Mouse (Mus musculus) CH12.LX (cell line): ENCODE results near the gene Ehmt1. TPM values are rescaled to one million over a fixed set of nuclear protein-coding genes. Genes with fewer than 3 reads are reported as not detected.

Experiments
- DNase-seq: peaks from one replicate; pipeline ENCODE4 v3.0.0-alpha.2; 2013; ENCODE audit errors: extremely low read depth
- H3K27ac ChIP-seq: 2 replicates; pipeline ENCODE4 v1.5.1; 2012; ENCODE audit warnings: low read depth, mild to moderate bottlenecking, control low read depth, moderate library complexity; ENCODE audit not compliant: insufficient read depth
- H3K27me3 ChIP-seq: replicated peaks from 2 replicates; pipeline ENCODE3; 2012; ENCODE audit warnings: inconsistent platforms
- H3K36me3 ChIP-seq, 2 experiments: replicated peaks in 1 of 2; 2 replicates each; pipeline versions ENCODE3 to v1.6.1; 2012; ENCODE audit warnings: inconsistent platforms in 1 of 2, low read length in 1 of 2, mild to moderate bottlenecking in 1 of 2, mixed read lengths in 1 of 2, moderate library complexity in 1 of 2; ENCODE audit not compliant: control insufficient read depth in 1 of 2, insufficient read depth in 1 of 2
- H3K4me1 ChIP-seq, 2 experiments: 2 replicates each; pipeline ENCODE4 v1.6.1; 2012; ENCODE audit warnings: inconsistent platforms in 1 of 2, moderate library complexity in 1 of 2; ENCODE audit not compliant: insufficient read depth in 2 of 2, control insufficient read depth in 1 of 2
- H3K4me2 ChIP-seq: 2 replicates; pipeline ENCODE4 v1.6.1; 2012; ENCODE audit warnings: low read depth, mild to moderate bottlenecking, control low read depth; ENCODE audit not compliant: poor library complexity, insufficient read depth, severe bottlenecking
- H3K4me3 ChIP-seq, 3 experiments: fragments of 150-350 bp in 1 of 3; sonication (generic) in 1 of 3; replicated peaks in 1 of 3; 2 replicates each; pipeline versions ENCODE3 to v1.5.1; 2011 to 2012; ENCODE audit warnings: low read depth in 2 of 3, low read length in 2 of 3, mild to moderate bottlenecking in 2 of 3, moderate library complexity in 2 of 3, control low read depth in 1 of 3, improper control_type of control experiment in 1 of 3, inconsistent platforms in 1 of 3, mixed read lengths in 1 of 3; ENCODE audit not compliant: poor library complexity in 1 of 3
- H3K79me2 ChIP-seq: replicated peaks from 2 replicates; pipeline ENCODE4 v1.6.1; 2012; ENCODE audit warnings: mild to moderate bottlenecking, moderate library complexity; ENCODE audit not compliant: control insufficient read depth, poor library complexity, insufficient read depth, severe bottlenecking; ENCODE audit errors: extremely low read depth
- H3K9ac ChIP-seq: 2 replicates; pipeline ENCODE4 v1.6.1; 2012; ENCODE audit warnings: low read depth, mild to moderate bottlenecking, control low read depth, moderate library complexity; ENCODE audit not compliant: insufficient read depth
- H3K9me3 ChIP-seq: replicated peaks from 2 replicates; pipeline ENCODE3; 2012; ENCODE audit warnings: low read length, inconsistent platforms, mixed read lengths
- CHD1 ChIP-seq: IDR thresholded peaks from 2 replicates; pipeline ENCODE4 v1.6.1; 2012; ENCODE audit warnings: low read depth, low read length, improper control_type of control experiment, inconsistent platforms
- CHD2 ChIP-seq: IDR thresholded peaks from 2 replicates; pipeline ENCODE4 v1.6.1; 2011; ENCODE audit warnings: low read length, improper control_type of control experiment
- CTCF ChIP-seq, 2 experiments: IDR thresholded peaks in 1 of 2; conservative IDR thresholded peaks in 1 of 2; 2 replicates each; pipeline ENCODE4 v1.5.1; 2011 to 2012; ENCODE audit warnings: low read depth in 2 of 2, low read length in 2 of 2, improper control_type of control experiment in 1 of 2, inconsistent platforms in 1 of 2, mild to moderate bottlenecking in 1 of 2, moderate library complexity in 1 of 2
- E2F4 ChIP-seq: IDR thresholded peaks from 2 replicates; pipeline ENCODE4 v1.6.1; 2011; ENCODE audit warnings: low read depth, low read length, improper control_type of control experiment; ENCODE audit not compliant: insufficient replicate concordance
- EP300 ChIP-seq: IDR thresholded peaks from 2 replicates; pipeline ENCODE4 v1.6.1; 2011; ENCODE audit warnings: low read length, improper control_type of control experiment
- HCFC1 ChIP-seq: IDR thresholded peaks from 2 replicates; pipeline ENCODE4 v1.6.1; 2012; ENCODE audit warnings: low read depth, mild to moderate bottlenecking, inconsistent platforms, low read length, improper control_type of control experiment
- JUND ChIP-seq: conservative IDR thresholded peaks from 2 replicates; pipeline ENCODE4 v1.6.1; 2011; ENCODE audit warnings: low read depth, low read length, improper control_type of control experiment
- MAZ ChIP-seq: IDR thresholded peaks from 2 replicates; pipeline ENCODE4 v1.6.1; 2012; ENCODE audit warnings: low read depth, mild to moderate bottlenecking, inconsistent platforms, low read length, improper control_type of control experiment, moderate library complexity
- RAD21 ChIP-seq: IDR thresholded peaks from 2 replicates; pipeline ENCODE4 v1.6.1; 2011; ENCODE audit warnings: low read depth, mild to moderate bottlenecking, low read length, improper control_type of control experiment, moderate library complexity
- SMC3 ChIP-seq: IDR thresholded peaks from 2 replicates; pipeline ENCODE4 v1.6.1; 2011; ENCODE audit warnings: low read depth, low read length, improper control_type of control experiment
- USF1 ChIP-seq: IDR thresholded peaks from 2 replicates; pipeline ENCODE4 v1.6.1; 2014; ENCODE audit warnings: low read depth, mild to moderate bottlenecking, inconsistent platforms, low read length, improper control_type of control experiment
- ZMIZ1 ChIP-seq: IDR thresholded peaks from 2 replicates; pipeline ENCODE4 v1.6.1; 2012; ENCODE audit warnings: low read depth, mild to moderate bottlenecking, inconsistent platforms, low read length, improper control_type of control experiment
- dilution Hi-C: fragments of 300-500 bp; cut with MboI; formaldehyde crosslinking; loops from 2 replicates; pipeline ENCODE4 v1.14.3; 2020; ENCODE audit warnings: low sequenced_read_pairs; ENCODE audit not compliant: extremely low pct_unique_long_range_greater_than_20kb, extremely low pct_ligation_motif_present
- in situ Hi-C: fragments of 300-500 bp; cut with MboI; formaldehyde crosslinking; loops from 3 replicates; pipeline ENCODE4 v1.14.3; 2019; ENCODE audit warnings: low sequenced_read_pairs, low pct_ligation_motif_present, low pct_unique_long_range_greater_than_20kb, mixed read lengths
- polyA plus RNA-seq: library from polyadenylated mRNA; unstranded; fragments of >175 nt; gene quantifications from 2 replicates; pipeline ENCODE4 v1.2.1, GENCODE M21; 2012; ENCODE audit warnings: low read depth; ENCODE audit not compliant: insufficient read length
- total RNA-seq, 2 experiments: library from RNA; depleted of rRNA; stranded (reverse); fragments of 300-350 nt in 1 of 2; fragments of >200 nt in 1 of 2; gene quantifications; 2 replicates each; pipeline ENCODE4 v1.2.3; 2012 to 2014

Gene Ehmt1
- total and polyA plus RNA-seq, 3 experiments, result 25.5 to 30.7 (median 27.2) TPM

DNA sequence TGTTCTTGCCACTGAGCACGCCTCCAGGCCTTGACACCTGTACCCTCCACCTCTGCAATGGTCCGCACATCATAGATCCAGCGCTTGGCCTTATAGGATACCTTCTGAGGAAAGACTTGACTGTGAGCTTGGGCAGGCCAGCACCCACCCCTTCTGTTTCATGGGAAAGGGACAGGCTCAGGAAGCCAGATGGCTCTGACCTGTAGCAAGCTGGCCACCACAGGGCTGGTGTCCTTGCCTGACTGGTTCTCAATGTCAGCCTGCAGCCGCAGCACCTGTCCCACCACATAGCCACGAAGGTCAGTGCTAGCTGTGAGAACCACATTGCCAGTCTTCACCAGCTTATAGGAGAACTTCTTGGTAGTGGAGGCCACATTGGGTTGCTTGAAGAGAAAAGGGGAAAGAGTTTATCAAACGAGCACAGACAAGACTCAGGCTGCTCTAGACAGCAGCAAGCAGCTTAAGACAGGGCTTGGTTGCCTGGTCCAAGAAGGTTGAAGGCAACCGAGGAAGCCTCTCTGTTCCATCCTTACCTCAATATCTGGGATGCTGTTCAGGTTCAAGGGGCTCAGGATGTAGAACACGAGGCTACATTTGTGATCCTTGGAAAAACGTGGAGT, 7.0 kb upstream of the Ehmt1 start:
- Histone ChIP-seq H3K79me2 (no peaks in the 10 kb centered on the region), H3K27ac (no peak overlapping the region), H3K36me3 (peaks cover 18 to 37% of the 10 kb centered on the region in 2 experiments), H3K9ac (no peak overlapping the region), H3K9me3 (no peaks in the 10 kb centered on the region), H3K4me3 (no peak overlapping the region), H3K4me1 (peaks cover 7 to 27% of the 10 kb centered on the region in 2 experiments), H3K27me3 (no peaks in the 10 kb centered on the region), H3K4me2 (no peak overlapping the region)
- TF ChIP-seq JUND (no peak), SMC3 (no peak), HCFC1 (no peak)
- no peak for DNase-seq
- dilution Hi-C loops, result no loop called here
- in situ Hi-C loops, result no loop called here

DNA sequence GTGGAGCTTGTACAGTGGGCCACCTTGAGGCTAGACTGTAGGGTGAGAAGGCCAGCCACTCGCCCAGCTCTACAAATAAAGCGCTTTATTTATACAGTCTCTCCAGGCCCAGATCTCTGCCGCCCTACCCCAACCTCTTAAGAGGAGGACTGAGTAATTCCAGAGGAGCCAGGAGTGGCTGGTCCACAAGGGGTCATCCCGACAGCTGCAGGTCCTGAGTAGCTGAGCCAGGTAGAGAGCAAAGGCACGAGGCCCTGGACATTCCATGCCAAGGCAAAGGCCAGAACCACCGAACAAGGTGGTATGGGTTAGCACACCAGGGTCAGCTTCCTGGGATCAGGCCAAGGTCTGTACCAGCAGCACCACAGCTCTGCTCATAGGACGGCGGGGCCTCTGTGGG, 5.9 kb upstream of the Ehmt1 start:
- Histone ChIP-seq H3K9ac (no peak overlapping the region), H3K79me2 (no peaks in the 10 kb centered on the region), H3K4me3 (no peak overlapping the region), H3K27ac (no peak overlapping the region), H3K27me3 (no peaks in the 10 kb centered on the region), H3K4me2 (no peak overlapping the region), H3K9me3 (no peaks in the 10 kb centered on the region), H3K4me1 (peaks cover 7 to 29% of the 10 kb centered on the region in 2 experiments), H3K36me3 (peaks cover 18 to 34% of the 10 kb centered on the region in 2 experiments)
- in situ Hi-C loops, result no loop called here
- TF ChIP-seq ZMIZ1, result no peak
- TF ChIP-seq E2F4, result no peak
- TF ChIP-seq USF1, result no peak
- TF ChIP-seq EP300, result no peak
- no peak for TF ChIP-seq HCFC1
- no peak for TF ChIP-seq CHD2
- DNase-seq, result no peak
- dilution Hi-C loops, result no loop called here

DNA sequence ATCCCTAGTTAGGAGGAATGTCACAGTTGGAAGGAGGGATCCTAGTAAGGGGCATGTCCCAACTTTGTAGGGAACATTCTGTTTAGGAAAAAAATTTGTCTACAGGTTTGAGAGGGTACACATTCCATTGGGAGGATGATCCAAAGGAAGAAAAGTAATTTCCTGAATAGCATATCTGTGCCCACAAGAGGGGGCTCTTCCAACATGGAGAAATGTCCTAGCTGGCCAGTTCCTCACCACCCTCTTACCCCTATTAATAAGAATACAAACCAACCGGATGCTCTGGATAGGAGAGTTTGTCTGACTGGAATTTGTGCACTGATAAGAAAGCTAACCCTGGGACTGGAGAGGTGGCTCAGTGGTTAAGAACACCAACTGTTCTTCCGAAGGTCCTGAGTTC, 4.1 kb upstream of the Ehmt1 start:
- Histone ChIP-seq H3K79me2 (peaks cover 5% of the 10 kb centered on the region; the same call in 1 of the 2 replicates), H3K4me3 (no peak overlapping the region), H3K4me1 (peaks cover 4 to 24% of the 10 kb centered on the region in 2 experiments), H3K4me2 (no peak overlapping the region), H3K9me3 (no peaks in the 10 kb centered on the region), H3K27me3 (no peaks in the 10 kb centered on the region), H3K36me3 (peaks cover 18 to 34% of the 10 kb centered on the region in 2 experiments), H3K27ac (no peak overlapping the region), H3K9ac (no peak overlapping the region)
- dilution Hi-C loops (no loop called here), in situ Hi-C loops (no loop called here)
- DNase-seq, result no peak
- TF ChIP-seq CTCF (conservative IDR thresholded peaks at IDR 0.05 in 1 of 2, IDR thresholded peaks at IDR 0.05 in 1 of 2; ENCODE audit: low read depth in 2 of 2, low read length in 2 of 2), result peak; percentile 29 to 67; a peak in 3 of 4 replicates
- peak; percentile 61 for TF ChIP-seq RAD21
- no peak for TF ChIP-seq MAZ
- peak; percentile 45; the same call in 1 of the 2 replicates for TF ChIP-seq SMC3
- TF ChIP-seq CHD1, result no peak
